Mouse (Mus musculus) CH12F3 (cell line): ENCODE data around the gene Apoe.

ENCODE experiments used
- in situ Hi-C: fragments of 300-500 bp; cut with MboI; formaldehyde crosslinking; loops from 2 replicates; pipeline ENCODE4 v1.14.3; 2020; ENCODE audit warnings: low sequenced_read_pairs

Gene Apoe

GRCm38 (mm10) chr7:19716055-19716682 lies 17.2 kb upstream of the Apoe start:
- in situ Hi-C loops: no loop called here

DNA sequence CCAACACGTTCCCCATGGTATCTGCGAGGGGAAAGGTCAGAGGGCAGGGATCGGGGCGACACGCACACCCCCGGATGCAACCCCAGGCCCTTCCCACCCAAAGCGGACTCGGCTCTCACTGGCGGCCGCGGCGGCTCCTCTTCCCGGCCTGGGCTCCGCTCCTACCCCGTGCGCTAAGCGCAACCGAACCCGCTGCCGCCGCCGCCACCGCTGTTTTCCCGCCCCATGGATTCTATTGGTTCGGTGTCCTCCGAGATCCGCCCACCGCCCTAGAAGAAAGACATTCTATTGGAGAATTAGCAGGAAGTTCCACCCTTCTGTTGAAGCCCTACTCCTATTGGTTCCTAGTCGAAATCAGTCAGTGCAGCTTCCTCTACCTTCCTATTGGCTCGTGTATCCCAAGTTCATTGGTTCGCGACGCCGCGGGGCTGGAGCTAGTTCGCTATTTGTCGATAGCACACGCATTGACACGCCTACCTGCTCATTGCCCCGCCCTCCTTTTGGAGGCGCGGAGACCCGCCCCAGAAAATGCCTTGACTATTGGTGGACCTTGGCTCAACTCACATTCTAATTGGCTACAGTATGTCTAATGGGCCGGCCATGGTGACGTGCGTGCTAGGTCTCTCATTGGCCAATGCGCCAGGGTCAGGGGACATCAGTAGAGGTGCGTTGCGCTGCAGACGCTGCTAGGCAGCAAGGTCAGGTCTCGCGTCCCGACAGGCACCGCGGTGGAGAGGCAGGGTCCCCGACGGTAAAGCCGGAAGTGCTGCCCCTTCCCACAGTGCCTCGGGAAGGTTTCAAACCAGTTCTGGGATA lies 16.5 kb upstream of the Apoe start, which contains the start of gene Tomm40:
Tomm40 (minus strand) TSS at position 200 of the 816 bp plus-strand sequence.
- in situ Hi-C loops: no loop called here

- in situ Hi-C loops: no loop called here
These were observed 15.8 kb upstream of the Apoe start for GRCm38 (mm10) chr7:19714836-19715235.

DNA sequence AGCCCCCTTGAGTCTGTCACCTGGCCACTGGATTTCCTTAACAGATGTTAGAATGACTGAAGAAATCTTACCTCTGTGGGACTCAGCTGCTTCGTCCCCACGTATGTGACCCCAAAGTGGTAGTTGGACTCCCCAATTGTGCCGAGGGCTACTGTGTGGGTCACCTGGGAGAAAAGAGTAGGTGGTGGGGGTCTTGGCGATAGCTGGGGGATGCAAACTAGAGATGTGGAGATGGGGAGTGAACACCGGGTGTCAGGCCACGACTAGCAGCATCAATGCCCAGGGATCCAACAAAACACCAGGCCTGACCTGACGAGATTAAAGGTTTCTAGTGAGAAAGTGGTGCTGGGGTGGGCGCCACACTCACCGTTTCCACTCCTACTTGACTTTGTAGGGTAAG lies 14.6 kb upstream of the Apoe start:
- in situ Hi-C loops: no loop called here

DNA sequence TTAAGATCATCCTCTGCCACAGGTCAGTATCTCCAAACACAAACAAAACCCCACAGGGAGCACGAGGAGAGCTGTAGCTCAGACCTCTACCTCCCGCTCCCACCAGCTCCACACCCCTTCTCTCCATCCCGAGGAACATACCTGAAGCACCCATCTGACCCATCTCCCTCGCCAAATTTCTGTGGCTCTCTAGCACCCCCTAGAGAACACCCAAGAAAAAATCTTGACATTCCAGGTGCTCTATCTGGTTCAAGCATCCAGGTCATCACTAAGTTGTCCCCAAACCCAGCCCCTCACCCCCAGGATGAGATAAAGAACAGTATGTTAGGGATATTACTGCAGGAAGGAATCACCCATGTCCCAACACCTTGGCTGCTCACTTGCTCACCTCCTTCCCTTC lies 14.2 kb upstream of the Apoe start:
- in situ Hi-C loops: no loop called here

- in situ Hi-C loops: no loop called here
These were observed 13.4 kb upstream of the Apoe start for GRCm38 (mm10) chr7:19712414-19712813.

- in situ Hi-C loops: no loop called here
These were observed 11.7 kb upstream of the Apoe start for GRCm38 (mm10) chr7:19710650-19711049.

DNA sequence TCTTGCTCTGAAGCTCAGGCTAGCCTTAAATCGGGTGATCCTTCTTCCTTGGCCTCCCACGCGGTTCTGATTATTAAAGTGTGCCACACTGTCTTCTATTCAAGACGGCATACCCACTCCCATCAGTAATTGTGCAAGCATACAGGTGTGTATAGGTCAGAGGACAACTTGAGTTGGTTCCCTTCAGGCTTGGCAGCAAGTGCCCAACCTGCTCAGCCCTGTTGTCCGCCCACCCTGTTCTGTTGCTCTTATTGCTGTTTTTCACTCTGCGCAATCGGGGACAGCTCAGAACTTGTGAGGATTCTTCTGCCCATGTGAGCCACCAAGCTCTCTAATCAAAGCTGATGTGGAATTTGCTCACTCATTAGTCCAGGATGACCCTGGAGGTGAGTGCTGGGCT lies 6.3 kb upstream of the Apoe start:
- in situ Hi-C loops: no loop called here

DNA sequence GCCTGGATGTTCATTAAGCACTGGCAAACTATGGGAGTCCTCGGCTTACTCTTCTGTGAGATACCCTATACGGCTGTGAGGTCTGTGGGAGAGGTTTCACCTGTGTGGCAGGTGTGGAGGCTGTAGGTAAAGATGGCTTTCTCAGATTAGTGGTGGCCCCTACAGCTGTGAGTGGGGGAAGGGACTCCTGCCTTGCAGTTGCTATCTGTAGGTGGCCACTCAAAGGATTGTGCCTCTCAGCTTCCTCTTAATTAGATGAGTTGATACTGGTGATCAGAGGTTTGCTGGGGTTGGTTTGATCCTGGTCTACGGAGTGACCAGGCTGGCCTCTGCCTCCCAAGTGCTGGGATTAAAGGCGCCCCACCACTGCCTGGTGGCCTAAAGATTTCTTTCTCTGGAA lies 5.5 kb upstream of the Apoe start:
- in situ Hi-C loops: loop anchor here (5.0 kb wide), 1 partner anchor 37 kb away; the partner anchor contains the start of gene Clptm1

GRCm38 (mm10) chr7:19702859-19703555 lies 4.0 kb upstream of the Apoe start:
- in situ Hi-C loops: loop anchor here (5.0 kb wide), 1 partner anchor 36 kb away; the partner anchor contains the start of gene Clptm1

GRCm38 (mm10) chr7:19701069-19701761 lies 2.2 kb upstream of the Apoe start:
- in situ Hi-C loops: loop anchor here (5.0 kb wide), 1 partner anchor 34 kb away; the partner anchor contains the start of gene Clptm1

DNA sequence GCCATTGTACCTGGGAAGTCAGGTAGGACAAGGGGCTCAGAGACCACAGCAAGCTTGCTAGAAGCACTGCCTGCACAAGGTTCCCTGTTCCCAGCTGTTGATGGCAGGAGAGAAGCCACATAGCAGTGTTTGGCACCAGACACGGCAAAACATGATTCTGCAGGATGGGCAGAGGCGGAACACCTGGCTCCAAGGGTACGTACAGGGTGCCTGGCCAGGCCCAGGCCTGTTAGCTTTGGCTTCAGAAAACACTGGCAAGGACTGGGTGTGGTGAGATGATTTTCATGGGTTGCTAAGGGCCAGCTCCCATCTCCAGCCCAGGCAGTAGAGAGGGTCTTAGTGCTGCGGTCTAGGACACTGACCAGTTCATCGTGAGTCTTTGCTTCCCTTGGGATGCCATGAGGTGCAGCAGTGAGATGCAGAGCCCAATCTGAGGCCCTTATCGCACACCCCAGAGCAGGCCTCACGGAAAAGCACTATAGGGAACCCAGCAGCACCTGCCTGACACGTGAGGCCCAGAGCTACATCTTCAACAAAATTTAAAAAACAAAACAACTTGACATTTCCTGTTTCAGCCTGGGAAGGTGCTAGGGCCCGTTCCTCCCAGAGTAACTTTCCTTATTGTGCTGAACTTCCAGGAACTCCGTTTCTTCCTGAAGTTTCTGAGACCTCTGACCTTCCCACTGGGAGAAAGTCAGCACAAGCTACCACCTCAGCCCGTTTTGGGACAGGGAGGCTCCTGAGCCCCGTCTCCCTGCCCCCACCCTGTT lies 1.5 kb upstream of the Apoe start:
- in situ Hi-C loops: loop anchor here (5.0 kb wide), 1 partner anchor 33 kb away; the partner anchor contains the start of gene Clptm1

DNA sequence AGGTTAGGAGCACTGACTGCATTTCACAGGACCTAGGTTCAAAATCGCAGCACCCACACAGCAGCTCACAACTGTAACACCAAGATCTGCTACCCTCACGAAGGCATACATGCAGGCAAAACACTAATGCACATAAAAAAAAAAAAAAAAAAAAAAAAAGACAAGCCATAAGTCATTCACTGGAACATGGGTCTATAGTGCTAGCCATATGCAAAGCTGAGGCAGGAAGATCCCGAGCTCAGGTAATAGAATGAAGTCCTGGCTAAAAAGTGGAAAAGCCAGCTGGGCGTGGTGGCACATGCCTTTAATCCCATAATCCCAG lies 800 bp upstream of the Apoe start:
- in situ Hi-C loops: loop anchor here (5.0 kb wide), 1 partner anchor 32 kb away; the partner anchor contains the start of gene Clptm1

DNA sequence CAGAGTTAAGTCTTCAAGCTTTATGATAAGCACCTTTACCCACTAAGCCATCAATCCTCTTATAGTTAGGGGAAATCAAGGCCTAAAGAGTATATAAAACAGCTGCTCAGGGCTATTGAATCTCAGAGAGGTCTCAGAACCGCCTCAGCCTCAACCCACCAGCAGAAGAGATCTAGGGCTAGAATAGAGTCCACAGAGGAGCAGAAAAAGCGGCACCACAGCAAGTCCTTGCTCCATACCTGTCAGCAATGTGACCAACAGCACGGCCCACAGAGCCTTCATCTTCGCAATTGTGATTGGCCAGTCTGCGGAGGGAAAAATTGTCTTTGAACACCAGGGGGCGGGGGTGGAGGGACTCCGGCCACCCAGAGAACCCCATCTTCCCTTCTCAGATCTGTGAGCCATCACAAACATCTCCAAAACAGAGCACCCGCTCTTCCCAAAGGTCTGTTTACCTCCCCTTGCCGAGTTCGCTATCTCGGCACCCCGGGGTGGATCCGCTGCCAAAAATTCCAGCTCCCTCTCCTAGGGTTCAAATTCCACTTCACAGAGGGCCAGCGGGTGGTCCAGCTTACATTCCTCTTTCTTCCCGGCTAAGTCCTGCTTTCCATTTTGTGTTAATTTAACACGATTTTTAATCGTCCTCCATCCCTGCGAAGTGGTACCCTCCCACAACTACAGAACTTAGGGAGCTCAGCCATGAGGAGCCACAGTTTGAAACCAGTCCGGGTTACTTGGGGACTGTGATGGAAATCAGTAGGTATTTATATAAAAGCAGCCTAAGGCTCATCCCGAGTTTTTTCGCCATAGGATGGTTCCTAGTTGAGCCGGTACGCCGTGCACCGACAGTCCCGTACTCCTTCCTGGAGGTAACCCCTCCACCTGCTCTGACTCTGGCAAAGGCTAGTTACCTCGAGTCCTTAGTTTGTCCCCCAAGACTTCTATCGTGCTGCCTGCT lies 760 bp downstream of the Apoe start:
- in situ Hi-C loops: no loop called here

- in situ Hi-C loops: no loop called here
These were observed 2.6 kb downstream of the Apoe start for GRCm38 (mm10) chr7:19696336-19696873.

DNA sequence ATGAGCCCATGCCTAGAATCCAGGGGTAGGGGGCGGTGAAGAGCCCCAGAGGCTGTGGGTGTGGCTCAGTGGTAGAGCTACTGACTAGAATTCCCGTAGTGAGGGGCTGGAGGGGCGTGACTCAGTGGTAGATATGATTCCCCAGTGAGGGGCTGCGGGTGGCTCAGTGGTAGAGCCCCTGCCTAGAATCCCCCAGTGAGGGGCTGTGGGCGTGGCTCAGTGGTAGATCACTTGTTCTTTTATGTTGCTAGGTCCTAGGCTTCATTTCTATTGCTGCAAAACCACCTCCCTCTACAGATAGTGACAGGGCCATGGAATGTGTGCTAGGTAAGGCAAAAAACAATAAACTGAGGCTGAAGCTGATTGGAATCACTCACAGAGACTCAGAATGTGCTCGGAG lies 3.1 kb downstream of the Apoe start:
- in situ Hi-C loops: no loop called here

GRCm38 (mm10) chr7:19695213-19695594 lies 3.8 kb downstream of the Apoe start:
- in situ Hi-C loops: no loop called here

DNA sequence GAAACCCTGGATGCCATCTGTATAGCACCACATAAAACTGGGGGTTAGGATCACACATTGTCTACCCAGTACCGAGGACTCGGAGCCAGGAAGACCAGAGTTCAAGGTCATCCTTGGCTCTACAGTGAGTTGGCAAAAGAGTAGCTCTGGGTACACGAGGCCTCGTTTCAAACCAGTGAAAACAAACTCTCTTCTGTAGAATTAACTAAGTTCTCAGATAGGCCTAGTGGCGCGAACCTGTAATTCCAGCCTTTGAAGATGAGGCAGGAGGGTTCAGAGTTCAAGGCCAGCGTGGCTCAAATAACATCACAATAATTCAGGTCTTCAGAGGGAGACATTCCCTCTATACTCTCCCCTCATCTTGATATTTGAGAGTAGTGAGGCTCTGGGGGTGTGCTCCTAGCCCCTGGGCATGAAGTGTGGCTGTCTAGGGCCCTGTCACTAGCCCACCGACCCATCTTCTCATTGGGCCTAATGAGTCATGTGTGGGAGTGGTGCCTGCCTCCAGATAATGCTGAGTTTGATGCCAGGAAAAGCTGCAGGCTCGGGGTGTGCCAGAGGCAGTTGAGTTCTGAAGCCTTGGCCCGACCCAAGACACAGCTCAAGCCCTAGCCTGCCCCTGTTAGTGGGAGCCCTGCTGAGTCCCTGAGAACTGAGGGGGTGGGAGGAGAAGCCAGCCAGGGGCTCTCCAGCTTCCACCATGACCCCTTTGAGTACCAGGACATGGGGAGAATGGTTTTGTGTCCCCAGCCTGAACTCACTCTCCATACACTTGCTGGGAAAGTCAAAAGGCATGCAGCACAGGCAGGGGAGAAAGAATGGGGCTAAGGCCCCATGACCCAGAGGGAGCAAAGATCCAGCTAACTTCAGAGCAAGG lies 4.4 kb downstream of the Apoe start:
- in situ Hi-C loops: no loop called here
